Mouse (Mus musculus): ENCODE measurements around the gene AL732309.1. TPM values are rescaled to one million over a fixed set of nuclear protein-coding genes. Genes with fewer than 3 reads are reported as not detected.

AL732309.1 gene
- polyA plus RNA-seq, 1 experiment from 2014 or later, result 3.8 TPM

- H3K27me3 ChIP-seq, result no peaks in the 10 kb centered on the region
- H3K9ac ChIP-seq, result no peak overlapping the region
- no peak overlapping the region for H3K27ac ChIP-seq
- peaks cover 88% of the 10 kb centered on the region for H3K36me3 ChIP-seq
- no peaks in the 10 kb centered on the region for H3K9me3 ChIP-seq
- ATAC-seq (ENCODE audit: insufficient number of reproducible peaks, insufficient read depth, low FRiP score, low TSS enrichment), result no peak
- no peak overlapping the region for H3K4me3 ChIP-seq
- H3K4me2 ChIP-seq (replicated peaks), result no peak overlapping the region
- whole genome bisulfite sequencing, result 65% methylated on average over 4 of the region's 4 CpGs
- H3K4me1 ChIP-seq, result no peaks in the 10 kb centered on the region
These were observed 42.9 kb downstream of the AL732309.1 start for GRCm38 (mm10) chr2:25203631-25204214.

GRCm38 (mm10) chr2:25200631-25201030, 46.0 kb downstream of the AL732309.1 start:
- Histone ChIP-seq H3K9ac (no peak overlapping the region), H3K36me3 (peaks cover 65% of the 10 kb centered on the region)
- 87% methylated on average over 2 of the region's 2 CpGs for WGBS

GRCm38 (mm10) chr2:25197946-25198345, 48.7 kb downstream of the AL732309.1 start:
- Histone ChIP-seq H3K4me2 (replicated peaks) (no peak overlapping the region), H3K36me3 (peaks cover 40% of the 10 kb centered on the region), H3K4me1 (peaks cover 16% of the 10 kb centered on the region), H3K27me3 (peaks cover 39% of the 10 kb centered on the region), H3K9me3 (no peaks in the 10 kb centered on the region), H3K9ac (no peak overlapping the region), H3K27ac (no peak overlapping the region), H3K4me3 (no peak overlapping the region)
- no peak for ATAC-seq (ENCODE audit: insufficient number of reproducible peaks, insufficient read depth, low FRiP score, low TSS enrichment)

More at GRCm38 (mm10) chr2:25200631-25201030, 46.0 kb downstream of the AL732309.1 start:
- peaks cover 19% of the 10 kb centered on the region for H3K27me3 ChIP-seq
- H3K4me1 ChIP-seq, result peaks cover 10% of the 10 kb centered on the region; the same call in 1 of the 2 replicates
- H3K9me3 ChIP-seq, result no peaks in the 10 kb centered on the region
- no peak overlapping the region for H3K4me3 ChIP-seq
- ATAC-seq (ENCODE audit: insufficient number of reproducible peaks, insufficient read depth, low FRiP score, low TSS enrichment), result no peak
- H3K27ac ChIP-seq, result no peak overlapping the region
- H3K4me2 ChIP-seq (replicated peaks), result no peak overlapping the region

- no peak overlapping the region; the same call in 1 of the 2 replicates for H3K4me2 ChIP-seq (replicated peaks)
These were observed 49.5 kb downstream of the AL732309.1 start for GRCm38 (mm10) chr2:25197191-25197590.

GRCm38 (mm10) chr2:25196172-25196954, 50.3 kb downstream of the AL732309.1 start, which contains the start of gene Tor4a:
Tor4a (minus strand) TSS chr2:25196886.
- WGBS, result 9% methylated on average over 8 of the region's 8 CpGs
- no peak for ATAC-seq (ENCODE audit: insufficient number of reproducible peaks, insufficient read depth, low FRiP score, low TSS enrichment)
- Histone ChIP-seq H3K9me3 (no peaks in the 10 kb centered on the region), H3K36me3 (peaks cover 24% of the 10 kb centered on the region), H3K27ac (no peak within 1 kb of the TSS), H3K4me3 (peak within 1 kb of the TSS; percentile 25), H3K4me2 (replicated peaks) (peak within 1 kb of the TSS; percentile 43), H3K4me1 (peaks cover 16% of the 10 kb centered on the region), H3K9ac (no peak within 1 kb of the TSS), H3K27me3 (peaks cover 39% of the 10 kb centered on the region)

More at GRCm38 (mm10) chr2:25197191-25197590, 49.5 kb downstream of the AL732309.1 start:
- Histone ChIP-seq H3K36me3 (peaks cover 32% of the 10 kb centered on the region), H3K27me3 (peaks cover 39% of the 10 kb centered on the region), H3K9ac (no peak overlapping the region), H3K4me1 (peaks cover 16% of the 10 kb centered on the region), H3K4me3 (no peak overlapping the region), H3K9me3 (no peaks in the 10 kb centered on the region), H3K27ac (no peak overlapping the region)
- no peak for ATAC-seq (ENCODE audit: insufficient number of reproducible peaks, insufficient read depth, low FRiP score, low TSS enrichment)
- 26% methylated on average over 2 of the region's 2 CpGs for WGBS

GRCm38 (mm10) chr2:25195211-25196156, 51.2 kb downstream of the AL732309.1 start:
- 19% methylated on average over 55 of the region's 55 CpGs for WGBS
- H3K27ac ChIP-seq, result no peak overlapping the region
- H3K9ac ChIP-seq, result no peak overlapping the region
- peaks cover 16% of the 10 kb centered on the region for H3K36me3 ChIP-seq
- no peaks in the 10 kb centered on the region for H3K9me3 ChIP-seq
- no peak for ATAC-seq (ENCODE audit: insufficient number of reproducible peaks, insufficient read depth, low FRiP score, low TSS enrichment)
- peak overlapping the region; percentile 25 for H3K4me3 ChIP-seq
- H3K4me1 ChIP-seq, result peaks cover 16% of the 10 kb centered on the region
- H3K27me3 ChIP-seq, result peaks cover 39% of the 10 kb centered on the region
- peak overlapping the region; percentile 43 for H3K4me2 ChIP-seq (replicated peaks)

Other genes with a start within 250 kb of the AL732309.1 start
- 99.1 and 103 TPM in 2 replicates for gene Nsmf, start 192.5 kb downstream of the AL732309.1 start, polyA plus RNA-seq (2016; fragmentation: Nextera tagmentation; extraction: Ambion mirVana)
- gene Entpd8, start 166.6 kb downstream of the AL732309.1 start, polyA plus RNA-seq (2016; fragmentation: Nextera tagmentation; extraction: Ambion mirVana), result not detected in 2 replicates
- 0.19 TPM in 1 of 2 replicates, not detected in the other for gene Noxa1, start 151.7 kb downstream of the AL732309.1 start, polyA plus RNA-seq (2016; fragmentation: Nextera tagmentation; extraction: Ambion mirVana)
- gene Nrarp, start 66.1 kb downstream of the AL732309.1 start, polyA plus RNA-seq (2016; fragmentation: Nextera tagmentation; extraction: Ambion mirVana), result 21.3 and 24.7 TPM in 2 replicates
- gene Tor4a, start 50.0 kb downstream of the AL732309.1 start, polyA plus RNA-seq (2016; fragmentation: Nextera tagmentation; extraction: Ambion mirVana), result 3.1 and 3.9 TPM in 2 replicates
- 119 and 121 TPM in 2 replicates for gene Nelfb, start 35.4 kb downstream of the AL732309.1 start, polyA plus RNA-seq (2016; fragmentation: Nextera tagmentation; extraction: Ambion mirVana)
- not detected in 2 replicates for gene Stpg3, start 32.2 kb downstream of the AL732309.1 start, polyA plus RNA-seq (2016; fragmentation: Nextera tagmentation; extraction: Ambion mirVana)
- gene Fam166a, start 28.1 kb downstream of the AL732309.1 start, polyA plus RNA-seq (2016; fragmentation: Nextera tagmentation; extraction: Ambion mirVana), result 1.1 TPM in 1 of 2 replicates, not detected in the other
- gene Tubb4b, start 22.2 kb downstream of the AL732309.1 start, polyA plus RNA-seq (2016; fragmentation: Nextera tagmentation; extraction: Ambion mirVana), result 443 and 449 TPM in 2 replicates
- not detected in 2 replicates for gene Slc34a3, start 12.5 kb downstream of the AL732309.1 start, polyA plus RNA-seq (2016; fragmentation: Nextera tagmentation; extraction: Ambion mirVana)
- not detected in 2 replicates for gene Rnf224, start 10.1 kb downstream of the AL732309.1 start, polyA plus RNA-seq (2016; fragmentation: Nextera tagmentation; extraction: Ambion mirVana)
- gene Rnf208, start 4.6 kb downstream of the AL732309.1 start, polyA plus RNA-seq (2016; fragmentation: Nextera tagmentation; extraction: Ambion mirVana), result 8.6 and 9.4 TPM in 2 replicates
- not detected in 2 replicates for gene Cysrt1, start 4.4 kb downstream of the AL732309.1 start, polyA plus RNA-seq (2016; fragmentation: Nextera tagmentation; extraction: Ambion mirVana)
- 21.6 and 23.6 TPM in 2 replicates for gene Tmem203, start 8.6 kb upstream of the AL732309.1 start, polyA plus RNA-seq (2016; fragmentation: Nextera tagmentation; extraction: Ambion mirVana)
- 9.7 TPM in 2 replicates for gene Tprn, start 15.8 kb upstream of the AL732309.1 start, polyA plus RNA-seq (2016; fragmentation: Nextera tagmentation; extraction: Ambion mirVana)
- 218 and 231 TPM in 2 replicates for gene Ssna1, start 25.6 kb upstream of the AL732309.1 start, polyA plus RNA-seq (2016; fragmentation: Nextera tagmentation; extraction: Ambion mirVana)
- gene Anapc2, start 25.6 kb upstream of the AL732309.1 start, polyA plus RNA-seq (2016; fragmentation: Nextera tagmentation; extraction: Ambion mirVana), result 154 and 155 TPM in 2 replicates
- not detected in 2 replicates for gene Tmem210, start 41.3 kb upstream of the AL732309.1 start, polyA plus RNA-seq (2016; fragmentation: Nextera tagmentation; extraction: Ambion mirVana)
- not detected in 2 replicates for gene Lrrc26, start 43.1 kb upstream of the AL732309.1 start, polyA plus RNA-seq (2016; fragmentation: Nextera tagmentation; extraction: Ambion mirVana)
- gene Grin1, start 72.3 kb upstream of the AL732309.1 start, polyA plus RNA-seq (2016; fragmentation: Nextera tagmentation; extraction: Ambion mirVana), result 1.0 and 1.9 TPM in 2 replicates
- 66.5 and 75.8 TPM in 2 replicates for gene Man1b1, start 85.5 kb upstream of the AL732309.1 start, polyA plus RNA-seq (2016; fragmentation: Nextera tagmentation; extraction: Ambion mirVana)
- 25.0 and 27.0 TPM in 2 replicates for gene Dpp7, start 109.5 kb upstream of the AL732309.1 start, polyA plus RNA-seq (2016; fragmentation: Nextera tagmentation; extraction: Ambion mirVana)
- 7.9 and 8.9 TPM in 2 replicates for gene Uap1l1, start 118.8 kb upstream of the AL732309.1 start, polyA plus RNA-seq (2016; fragmentation: Nextera tagmentation; extraction: Ambion mirVana)
- 51.4 and 51.6 TPM in 2 replicates for gene Sapcd2, start 125.5 kb upstream of the AL732309.1 start, polyA plus RNA-seq (2016; fragmentation: Nextera tagmentation; extraction: Ambion mirVana)
- 0.41 and 0.42 TPM in 2 replicates for gene Entpd2, start 149.0 kb upstream of the AL732309.1 start, polyA plus RNA-seq (2016; fragmentation: Nextera tagmentation; extraction: Ambion mirVana)
- gene Npdc1, start 152.5 kb upstream of the AL732309.1 start, polyA plus RNA-seq (2016; fragmentation: Nextera tagmentation; extraction: Ambion mirVana), result 47.7 and 60.0 TPM in 2 replicates
- not detected in 2 replicates for gene Fut7, start 176.4 kb upstream of the AL732309.1 start, polyA plus RNA-seq (2016; fragmentation: Nextera tagmentation; extraction: Ambion mirVana)
- gene Abca2, start 181.8 kb upstream of the AL732309.1 start, polyA plus RNA-seq (2016; fragmentation: Nextera tagmentation; extraction: Ambion mirVana), result 4.8 and 5.2 TPM in 2 replicates
- gene Clic3, start 210.0 kb upstream of the AL732309.1 start, polyA plus RNA-seq (2016; fragmentation: Nextera tagmentation; extraction: Ambion mirVana), result 1.4 and 1.8 TPM in 2 replicates
- 28.6 and 28.9 TPM in 2 replicates for gene Paxx, start 214.2 kb upstream of the AL732309.1 start, polyA plus RNA-seq (2016; fragmentation: Nextera tagmentation; extraction: Ambion mirVana)
- 0.70 and 0.96 TPM in 2 replicates for gene Ptgds, start 223.2 kb upstream of the AL732309.1 start, polyA plus RNA-seq (2016; fragmentation: Nextera tagmentation; extraction: Ambion mirVana)
- not detected in 2 replicates for gene Lcn12, start 247.0 kb upstream of the AL732309.1 start, polyA plus RNA-seq (2016; fragmentation: Nextera tagmentation; extraction: Ambion mirVana)

Measured in embryonic facial prominence, embryonic 12.5 days (tissue).